Mouse (Mus musculus) adrenal gland, postnatal 36 days (tissue): ENCODE results near the gene Cldn34c1. TPM values are rescaled to one million over a fixed set of nuclear protein-coding genes. Genes with fewer than 3 reads are reported as not detected.
"Not testable (repeated sequence)": the region's sequence is repeated elsewhere in the genome, so short reads cannot be mapped to it uniquely, and the experiment has no call there.

ENCODE experiments used
- DNase-seq, 2 experiments: peaks; one replicate each; pipeline ENCODE4 v3.0.0; 2021; ENCODE audit warnings: mixed read lengths in 1 of 2
- long read RNA-seq, 2 experiments: library from polyadenylated mRNA; stranded (forward); transcript quantifications; one replicate each; pipeline ENCODE4 v2.0.0; 2021; ENCODE audit warnings: borderline sequencing depth in 2 of 2
- total RNA-seq, 2 experiments: library from RNA; stranded (reverse); gene quantifications; 2 replicates each; pipeline ENCODE4 v1.2.3; 2021

Cldn34c1 gene
- total RNA-seq, result 1 to 10 TPM; 6.9 to 9.4 TPM
- long read RNA-seq, experiment 1, partial matches to known transcripts, result 0 of 3 reads
- long read RNA-seq, experiment 1, other reads (novel, unspliced or antisense), result 3 of 3 reads
- long read RNA-seq, experiment 2, partial matches to known transcripts, result 0 of 1 reads
- long read RNA-seq, experiment 2, other reads (novel, unspliced or antisense), result 0 of 1 reads

DNA sequence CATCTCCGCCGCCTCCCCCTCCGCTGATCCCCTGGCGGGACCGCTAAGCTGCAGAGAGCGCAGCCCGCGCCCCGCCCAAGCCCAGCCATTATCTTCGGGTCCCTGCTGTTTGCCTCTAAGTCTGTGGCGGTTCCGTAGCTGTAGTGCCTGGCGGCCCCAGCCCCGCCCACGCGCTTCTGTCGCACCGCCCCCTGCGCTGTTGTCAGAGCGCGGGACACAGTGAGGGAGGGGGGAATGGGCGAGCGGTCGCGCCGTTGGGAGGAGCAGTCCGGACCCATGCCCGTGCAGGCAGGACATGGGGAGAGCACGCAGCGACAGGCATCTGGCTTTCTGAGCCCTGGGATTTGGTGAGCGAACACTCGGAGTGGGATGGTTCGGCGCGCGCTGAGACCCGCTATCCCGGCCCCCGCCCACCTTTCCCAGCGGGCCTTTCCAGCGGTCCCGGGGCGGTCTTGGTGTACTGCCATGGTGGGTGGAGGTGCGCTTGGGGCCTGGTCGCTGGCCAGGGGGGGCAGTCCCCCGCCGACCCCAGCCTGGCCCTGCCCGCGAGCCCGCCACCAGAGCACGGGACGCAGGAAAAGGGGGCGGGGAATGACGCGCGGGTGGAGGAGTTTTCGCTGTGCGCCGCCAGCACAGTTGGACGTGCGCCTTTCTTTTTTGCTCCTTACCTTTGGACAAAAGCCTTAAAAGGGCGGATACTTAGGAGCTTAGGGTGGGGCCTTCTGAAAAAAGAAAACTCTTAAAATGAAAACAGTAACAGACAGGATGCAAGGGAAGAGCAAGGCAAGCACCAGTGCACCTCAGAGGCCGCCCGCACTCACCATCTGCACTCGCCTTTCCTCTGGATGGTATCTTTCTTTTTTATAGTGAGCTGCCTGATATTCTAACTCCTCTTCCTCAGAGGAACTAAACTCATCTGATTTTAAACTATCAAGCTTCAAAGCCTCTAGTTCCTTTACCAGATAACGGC lies at the start of gene Cldn34c1:
Gene Cldn34c1, plus strand, starts transcription at position 205 of the 970 bp plus-strand sequence.
- peak; percentile 88 to 91 for DNase-seq

DNA sequence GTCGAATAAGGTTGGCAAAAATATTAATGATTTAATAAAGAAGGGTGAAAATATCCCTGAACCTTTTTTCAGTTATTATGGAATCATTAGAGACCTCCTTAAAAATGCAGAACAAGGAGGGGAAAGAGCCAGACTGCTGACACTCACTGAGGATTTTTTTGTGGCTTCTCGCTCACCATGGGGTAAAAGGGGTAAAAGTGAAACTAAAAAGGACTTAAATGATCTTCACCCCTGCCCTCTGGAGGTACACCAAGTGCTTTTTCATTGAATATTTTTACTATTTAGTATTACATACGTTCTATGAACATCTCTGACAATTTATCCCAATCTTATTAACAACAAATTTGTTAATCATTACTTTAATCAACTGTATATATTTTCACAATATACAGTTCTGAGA lies 15.9 kb upstream of the Cldn34c1 start:
- DNase-seq, result no peak

DNA sequence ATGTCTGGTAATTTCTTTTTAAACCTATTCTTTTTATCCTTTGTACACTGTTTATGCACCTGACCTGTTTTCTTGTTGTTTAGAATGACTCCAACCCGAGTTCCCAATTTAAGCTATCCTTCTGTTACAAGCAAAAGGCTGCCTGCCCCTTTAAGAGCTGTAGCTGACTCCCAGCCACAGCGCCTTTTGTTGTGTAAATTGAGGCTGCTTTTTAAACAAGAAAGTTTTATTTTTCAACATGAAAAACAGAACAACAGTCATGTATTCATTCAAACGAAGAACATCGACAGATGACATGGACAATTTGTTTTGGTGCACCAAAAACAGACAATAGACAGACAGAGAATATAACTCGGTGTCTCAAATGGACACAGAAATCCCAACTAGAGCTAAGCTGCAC lies 489 bp upstream of the Cldn34c1 start:
- DNase-seq, result peak in 1 of 2 experiments; percentile 2

DNA sequence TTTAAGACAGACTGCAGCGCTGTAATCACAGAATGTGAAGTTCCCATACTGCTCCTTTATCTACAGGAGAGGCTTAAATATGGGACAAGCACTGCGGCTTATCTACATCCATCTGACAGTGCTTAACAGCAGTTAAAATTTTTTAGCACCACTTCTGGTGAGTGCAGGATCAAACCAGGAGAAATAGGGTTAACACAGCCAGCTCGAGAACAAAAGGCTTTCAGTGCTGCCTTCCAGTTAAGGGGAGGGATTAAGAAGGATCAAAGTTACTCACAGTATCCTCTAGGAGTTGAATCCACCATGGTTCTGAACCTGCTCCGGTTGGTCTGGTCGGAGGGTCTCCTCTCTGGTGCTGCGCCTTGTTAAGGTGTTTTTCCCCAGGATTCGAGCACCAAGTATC lies 1.4 kb downstream of the Cldn34c1 start:
- DNase-seq, result peak in 1 of 2 experiments; percentile 2

DNA sequence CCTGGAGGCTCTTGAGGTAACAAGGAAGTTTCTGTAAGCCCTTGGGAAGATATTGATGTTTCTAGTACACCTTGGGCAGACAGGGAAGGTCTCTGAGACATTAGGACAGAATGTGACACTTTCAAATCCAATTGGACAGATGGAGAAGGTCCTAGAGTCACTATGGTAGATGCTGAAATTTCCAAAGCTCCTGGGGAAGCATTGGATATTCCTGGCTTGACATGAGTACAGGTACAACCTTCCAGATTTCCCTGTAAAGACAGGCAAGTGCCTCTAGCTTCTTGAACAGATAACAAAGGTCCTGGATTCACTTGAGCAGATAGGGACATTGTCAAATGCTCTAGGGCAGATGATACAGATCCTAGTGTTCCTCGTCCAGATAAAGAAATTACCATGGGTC lies 119.1 kb downstream of the Cldn34c1 start, which contains the start of gene Srsx:
Gene Srsx, minus strand, starts transcription at position 101 of the 400 bp plus-strand sequence.
- not testable (repeated sequence) for DNase-seq

Other genes starting within 250 kb of the Cldn34c1 start
- not detected for gene Gm17521, start 73.8 kb upstream of the Cldn34c1 start, total RNA-seq
- not detected for gene Srsx, start 119.0 kb downstream of the Cldn34c1 start, total RNA-seq
- gene Gm17577, start 143.4 kb downstream of the Cldn34c1 start, total RNA-seq, result not detected